Mouse (Mus musculus): Measurements from ENCODE around the gene Cntd1. TPM values are rescaled to one million over a fixed set of nuclear protein-coding genes. Genes with fewer than 3 reads are reported as not detected.

Gene Cntd1
- total and polyA plus RNA-seq, 2 experiments from 2014 or later, result 0.10 to 0.61 TPM

- Histone ChIP-seq H3K4me2 (ENCODE audit: low read depth) (no peak overlapping the region), H3K4me1 (ENCODE audit: insufficient read depth) (no peaks in the 10 kb centered on the region), H3K4me3 (ENCODE audit: low read depth, low read length) (no peak overlapping the region), H3K36me3 (ENCODE audit: insufficient read depth) (no peaks in the 10 kb centered on the region), H3K9ac (no peak overlapping the region), H3K9me3 (ENCODE audit: low read length) (no peaks in the 10 kb centered on the region), H3K27me3 (ENCODE audit: insufficient read depth, low read length) (no peaks in the 10 kb centered on the region), H3K27ac (ENCODE audit: low read depth, low read length) (no peak overlapping the region)
- 81% methylated on average over 3 of the region's 3 CpGs for WGBS
- no peak for ATAC-seq
- no peak for TF ChIP-seq CTCF (IDR thresholded peaks at IDR 0.05; ENCODE audit: low read depth)
- no peak for DNase-seq
Measured at GRCm38 (mm10) chr11:101332537-101332936, 53.7 kb downstream of the Cntd1 start.

- H3K27me3 ChIP-seq (ENCODE audit: insufficient read depth, low read length), result no peaks in the 10 kb centered on the region
- no peak overlapping the region for H3K4me2 ChIP-seq (ENCODE audit: low read depth)
- ATAC-seq, result no peak
- H3K27ac ChIP-seq (ENCODE audit: low read depth, low read length), result no peak overlapping the region
- no peak for TF ChIP-seq CTCF (IDR thresholded peaks at IDR 0.05; ENCODE audit: low read depth)
- no peaks in the 10 kb centered on the region for H3K9me3 ChIP-seq (ENCODE audit: low read length)
- H3K4me1 ChIP-seq (ENCODE audit: insufficient read depth), result no peaks in the 10 kb centered on the region
- H3K36me3 ChIP-seq (ENCODE audit: insufficient read depth), result no peaks in the 10 kb centered on the region
- no peak for DNase-seq
- 32% methylated on average over 10 of the region's 10 CpGs for WGBS
- no peak overlapping the region for H3K4me3 ChIP-seq (ENCODE audit: low read depth, low read length)
- H3K9ac ChIP-seq, result no peak overlapping the region
Measured at GRCm38 (mm10) chr11:101334023-101334422, 55.2 kb downstream of the Cntd1 start.

DNA sequence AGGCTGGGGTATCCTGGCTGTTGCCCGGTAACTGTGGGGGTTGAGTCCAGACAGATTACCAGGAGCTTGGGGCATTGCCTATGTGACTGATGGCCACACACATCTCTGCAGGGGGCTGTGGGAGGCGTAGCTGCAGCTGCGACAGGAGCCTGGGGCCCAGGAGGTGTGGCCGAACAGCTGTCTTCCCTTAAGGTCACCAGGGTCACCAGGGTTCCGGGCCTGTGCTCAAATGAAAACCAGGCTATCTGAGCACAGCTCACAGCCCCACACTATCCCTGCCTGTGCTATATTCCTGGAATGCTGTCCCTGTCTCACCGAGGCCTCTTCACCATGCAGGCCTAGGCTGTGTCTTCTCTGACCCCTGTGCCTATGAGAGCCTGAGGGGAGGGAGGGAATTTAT lies 55.7 kb downstream of the Cntd1 start:
- Histone ChIP-seq H3K4me1 (ENCODE audit: insufficient read depth) (no peaks in the 10 kb centered on the region), H3K36me3 (ENCODE audit: insufficient read depth) (no peaks in the 10 kb centered on the region), H3K27ac (ENCODE audit: low read depth, low read length) (no peak overlapping the region), H3K4me3 (ENCODE audit: low read depth, low read length) (no peak overlapping the region), H3K27me3 (ENCODE audit: insufficient read depth, low read length) (no peaks in the 10 kb centered on the region), H3K9me3 (ENCODE audit: low read length) (no peaks in the 10 kb centered on the region), H3K9ac (no peak overlapping the region), H3K4me2 (ENCODE audit: low read depth) (no peak overlapping the region)
- 10% methylated on average over 6 of the region's 6 CpGs for WGBS
- DNase-seq, result no peak
- no peak for ATAC-seq
- no peak for TF ChIP-seq CTCF (IDR thresholded peaks at IDR 0.05; ENCODE audit: low read depth)

DNA sequence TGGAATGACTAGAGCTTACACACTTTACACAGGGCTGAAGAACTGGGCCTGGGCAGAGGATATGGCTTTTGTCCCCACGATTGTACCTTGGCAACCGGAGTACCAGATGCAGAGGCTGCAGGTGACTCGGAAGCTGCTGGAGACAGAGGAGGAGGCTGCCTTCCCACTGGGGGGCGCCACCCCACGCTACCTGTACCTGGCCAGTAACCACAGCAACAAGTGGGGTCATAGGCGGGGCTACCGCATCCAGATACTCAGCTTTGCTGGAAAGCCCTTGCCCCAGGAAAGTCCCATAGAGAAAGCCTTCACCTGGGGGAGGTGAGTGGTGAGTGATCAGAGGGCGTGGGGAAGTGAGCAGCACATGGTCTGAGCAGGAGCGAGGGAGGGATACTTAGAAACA lies 56.9 kb downstream of the Cntd1 start:
- TF ChIP-seq CTCF (IDR thresholded peaks at IDR 0.05; ENCODE audit: low read depth), result no peak
- 86% methylated on average over 9 of the region's 9 CpGs for WGBS
- no peaks in the 10 kb centered on the region for H3K36me3 ChIP-seq (ENCODE audit: insufficient read depth)
- ATAC-seq (no peak), DNase-seq (no peak)
- H3K27me3 ChIP-seq (ENCODE audit: insufficient read depth, low read length), result no peaks in the 10 kb centered on the region
- no peak overlapping the region for H3K27ac ChIP-seq (ENCODE audit: low read depth, low read length)
- no peak overlapping the region for H3K9ac ChIP-seq
- no peaks in the 10 kb centered on the region for H3K9me3 ChIP-seq (ENCODE audit: low read length)
- H3K4me3 ChIP-seq (ENCODE audit: low read depth, low read length), result no peak overlapping the region
- H3K4me2 ChIP-seq (ENCODE audit: low read depth), result no peak overlapping the region
- no peaks in the 10 kb centered on the region for H3K4me1 ChIP-seq (ENCODE audit: insufficient read depth)

- H3K4me2 ChIP-seq (ENCODE audit: low read depth), result peak overlapping the region; percentile 58
- TF ChIP-seq CTCF (IDR thresholded peaks at IDR 0.05; ENCODE audit: low read depth), result no peak
- H3K9me3 ChIP-seq (ENCODE audit: low read length), result no peaks in the 10 kb centered on the region
- H3K27ac ChIP-seq (ENCODE audit: low read depth, low read length), result peak overlapping the region; percentile 60
- peak overlapping the region; percentile 43; the same call in 1 of the 2 replicates for H3K9ac ChIP-seq
- no peaks in the 10 kb centered on the region for H3K4me1 ChIP-seq (ENCODE audit: insufficient read depth)
- WGBS, result 1% methylated on average over 9 of the region's 9 CpGs
- H3K27me3 ChIP-seq (ENCODE audit: insufficient read depth, low read length), result no peaks in the 10 kb centered on the region
- peak; percentile 95 for ATAC-seq
- peak; percentile 69 for DNase-seq
- H3K36me3 ChIP-seq (ENCODE audit: insufficient read depth), result no peaks in the 10 kb centered on the region
- H3K4me3 ChIP-seq (ENCODE audit: low read depth, low read length), result peak overlapping the region; percentile 40
Measured at GRCm38 (mm10) chr11:101338123-101338760, 59.4 kb downstream of the Cntd1 start.

Other genes with a start within 250 kb of the Cntd1 start
- 11.3 and 14.9 TPM in 2 replicates for gene Naglu, start 209.0 kb upstream of the Cntd1 start, total RNA-seq (2014; rRNA removed)
- gene Naglu, start 209.0 kb upstream of the Cntd1 start, polyA plus RNA-seq (2015; fragmentation: Nextera tagmentation; extraction: Ambion mirVana), result 11.6 and 12.6 TPM in 2 replicates
- 0.23 and 0.71 TPM in 2 replicates for gene Hsd17b1, start 200.6 kb upstream of the Cntd1 start, total RNA-seq (2014; rRNA removed)
- not detected in 2 replicates for gene Hsd17b1, start 200.6 kb upstream of the Cntd1 start, polyA plus RNA-seq (2015; fragmentation: Nextera tagmentation; extraction: Ambion mirVana)
- gene Coasy, start 196.4 kb upstream of the Cntd1 start, total RNA-seq (2014; rRNA removed), result 39.3 and 40.7 TPM in 2 replicates
- 39.8 and 40.2 TPM in 2 replicates for gene Coasy, start 196.4 kb upstream of the Cntd1 start, polyA plus RNA-seq (2015; fragmentation: Nextera tagmentation; extraction: Ambion mirVana)
- gene Mlx, start 191.7 kb upstream of the Cntd1 start, total RNA-seq (2014; rRNA removed), result 68.0 and 76.5 TPM in 2 replicates
- 78.0 and 82.4 TPM in 2 replicates for gene Mlx, start 191.7 kb upstream of the Cntd1 start, polyA plus RNA-seq (2015; fragmentation: Nextera tagmentation; extraction: Ambion mirVana)
- gene Psmc3ip, start 183.6 kb upstream of the Cntd1 start, total RNA-seq (2014; rRNA removed), result 9.5 and 13.8 TPM in 2 replicates
- gene Psmc3ip, start 183.6 kb upstream of the Cntd1 start, polyA plus RNA-seq (2015; fragmentation: Nextera tagmentation; extraction: Ambion mirVana), result 19.2 and 25.7 TPM in 2 replicates
- 53.3 and 59.0 TPM in 2 replicates for gene Retreg3, start 159.1 kb upstream of the Cntd1 start, total RNA-seq (2014; rRNA removed)
- gene Retreg3, start 159.1 kb upstream of the Cntd1 start, polyA plus RNA-seq (2015; fragmentation: Nextera tagmentation; extraction: Ambion mirVana), result 21.0 and 23.2 TPM in 2 replicates
- gene Tubg1, start 159.1 kb upstream of the Cntd1 start, total RNA-seq (2014; rRNA removed), result 35.6 and 43.1 TPM in 2 replicates
- gene Tubg1, start 159.1 kb upstream of the Cntd1 start, polyA plus RNA-seq (2015; fragmentation: Nextera tagmentation; extraction: Ambion mirVana), result 64.8 and 66.6 TPM in 2 replicates
- gene Tubg2, start 123.1 kb upstream of the Cntd1 start, total RNA-seq (2014; rRNA removed), result 23.2 and 28.6 TPM in 2 replicates
- gene Tubg2, start 123.1 kb upstream of the Cntd1 start, polyA plus RNA-seq (2015; fragmentation: Nextera tagmentation; extraction: Ambion mirVana), result 59.9 and 69.7 TPM in 2 replicates
- gene Cntnap1, start 108.5 kb upstream of the Cntd1 start, total RNA-seq (2014; rRNA removed), result 3.0 and 3.5 TPM in 2 replicates
- gene Cntnap1, start 108.5 kb upstream of the Cntd1 start, polyA plus RNA-seq (2015; fragmentation: Nextera tagmentation; extraction: Ambion mirVana), result 0.35 and 1.1 TPM in 2 replicates
- gene Plekhh3, start 107.7 kb upstream of the Cntd1 start, total RNA-seq (2014; rRNA removed), result 9.2 and 10.2 TPM in 2 replicates
- 4.9 and 5.3 TPM in 2 replicates for gene Plekhh3, start 107.7 kb upstream of the Cntd1 start, polyA plus RNA-seq (2015; fragmentation: Nextera tagmentation; extraction: Ambion mirVana)
- gene Ccr10, start 103.6 kb upstream of the Cntd1 start, total RNA-seq (2014; rRNA removed), result 0.23 and 0.52 TPM in 2 replicates
- gene Ccr10, start 103.6 kb upstream of the Cntd1 start, polyA plus RNA-seq (2015; fragmentation: Nextera tagmentation; extraction: Ambion mirVana), result 0.15 and 0.24 TPM in 2 replicates
- 25.6 and 27.7 TPM in 2 replicates for gene Ezh1, start 52.5 kb upstream of the Cntd1 start, total RNA-seq (2014; rRNA removed)
- 18.8 and 22.5 TPM in 2 replicates for gene Ezh1, start 52.5 kb upstream of the Cntd1 start, polyA plus RNA-seq (2015; fragmentation: Nextera tagmentation; extraction: Ambion mirVana)
- gene Ramp2, start 33.0 kb upstream of the Cntd1 start, total RNA-seq (2014; rRNA removed), result 42.9 and 46.0 TPM in 2 replicates
- gene Ramp2, start 33.0 kb upstream of the Cntd1 start, polyA plus RNA-seq (2015; fragmentation: Nextera tagmentation; extraction: Ambion mirVana), result 93.4 and 102 TPM in 2 replicates
- 71.7 and 75.8 TPM in 2 replicates for gene Vps25, start 25.3 kb upstream of the Cntd1 start, total RNA-seq (2014; rRNA removed)
- gene Vps25, start 25.3 kb upstream of the Cntd1 start, polyA plus RNA-seq (2015; fragmentation: Nextera tagmentation; extraction: Ambion mirVana), result 135 and 138 TPM in 2 replicates
- 3.2 and 5.4 TPM in 2 replicates for gene Wnk4, start 18.4 kb upstream of the Cntd1 start, total RNA-seq (2014; rRNA removed)
- gene Wnk4, start 18.4 kb upstream of the Cntd1 start, polyA plus RNA-seq (2015; fragmentation: Nextera tagmentation; extraction: Ambion mirVana), result 7.8 and 9.1 TPM in 2 replicates
- 110 and 140 TPM in 2 replicates for gene Coa3, start 102 bp downstream of the Cntd1 start, total RNA-seq (2014; rRNA removed)
- 208 and 233 TPM in 2 replicates for gene Coa3, start 102 bp downstream of the Cntd1 start, polyA plus RNA-seq (2015; fragmentation: Nextera tagmentation; extraction: Ambion mirVana)
- gene Becn1, start 23.3 kb downstream of the Cntd1 start, total RNA-seq (2014; rRNA removed), result 107 and 177 TPM in 2 replicates
- 133 and 145 TPM in 2 replicates for gene Becn1, start 23.3 kb downstream of the Cntd1 start, polyA plus RNA-seq (2015; fragmentation: Nextera tagmentation; extraction: Ambion mirVana)
- 70.7 and 80.9 TPM in 2 replicates for gene Psme3, start 37.2 kb downstream of the Cntd1 start, total RNA-seq (2014; rRNA removed)
- 78.2 and 88.0 TPM in 2 replicates for gene Psme3, start 37.2 kb downstream of the Cntd1 start, polyA plus RNA-seq (2015; fragmentation: Nextera tagmentation; extraction: Ambion mirVana)
- gene Aoc2, start 46.1 kb downstream of the Cntd1 start, total RNA-seq (2014; rRNA removed), result 2.7 and 4.4 TPM in 2 replicates
- gene Aoc2, start 46.1 kb downstream of the Cntd1 start, polyA plus RNA-seq (2015; fragmentation: Nextera tagmentation; extraction: Ambion mirVana), result 0.42 and 0.87 TPM in 2 replicates
- gene Aoc3, start 51.6 kb downstream of the Cntd1 start, total RNA-seq (2014; rRNA removed), result 0.31 and 0.43 TPM in 2 replicates
- gene Aoc3, start 51.6 kb downstream of the Cntd1 start, polyA plus RNA-seq (2015; fragmentation: Nextera tagmentation; extraction: Ambion mirVana), result 0.05 and 0.08 TPM in 2 replicates
- not detected in 2 replicates for gene G6pc, start 88.5 kb downstream of the Cntd1 start, total RNA-seq (2014; rRNA removed)
- not detected in 2 replicates for gene G6pc, start 88.5 kb downstream of the Cntd1 start, polyA plus RNA-seq (2015; fragmentation: Nextera tagmentation; extraction: Ambion mirVana)
- gene Aarsd1, start 138.6 kb downstream of the Cntd1 start, total RNA-seq (2014; rRNA removed), result 87.8 and 89.8 TPM in 2 replicates
- 90.9 and 101 TPM in 2 replicates for gene Aarsd1, start 138.6 kb downstream of the Cntd1 start, polyA plus RNA-seq (2015; fragmentation: Nextera tagmentation; extraction: Ambion mirVana)
- 1.0 and 5.7 TPM in 2 replicates for gene Gm27029, start 145.8 kb downstream of the Cntd1 start, total RNA-seq (2014; rRNA removed)
- 5.1 and 6.2 TPM in 2 replicates for gene Gm27029, start 145.8 kb downstream of the Cntd1 start, polyA plus RNA-seq (2015; fragmentation: Nextera tagmentation; extraction: Ambion mirVana)
- 10.9 and 12.6 TPM in 2 replicates for gene Rundc1, start 146.1 kb downstream of the Cntd1 start, total RNA-seq (2014; rRNA removed)
- gene Rundc1, start 146.1 kb downstream of the Cntd1 start, polyA plus RNA-seq (2015; fragmentation: Nextera tagmentation; extraction: Ambion mirVana), result 18.9 and 24.4 TPM in 2 replicates
- gene Ptges3l, start 146.3 kb downstream of the Cntd1 start, total RNA-seq (2014; rRNA removed), result 0.62 and 1.8 TPM in 2 replicates
- 1.2 and 2.4 TPM in 2 replicates for gene Ptges3l, start 146.3 kb downstream of the Cntd1 start, polyA plus RNA-seq (2015; fragmentation: Nextera tagmentation; extraction: Ambion mirVana)
- gene Rpl27, start 163.3 kb downstream of the Cntd1 start, total RNA-seq (2014; rRNA removed), result 785 and 1,503 TPM in 2 replicates
- gene Rpl27, start 163.3 kb downstream of the Cntd1 start, polyA plus RNA-seq (2015; fragmentation: Nextera tagmentation; extraction: Ambion mirVana), result 274 and 348 TPM in 2 replicates
- 3.2 and 5.2 TPM in 2 replicates for gene Ifi35, start 169.4 kb downstream of the Cntd1 start, total RNA-seq (2014; rRNA removed)
- 3.8 and 5.1 TPM in 2 replicates for gene Ifi35, start 169.4 kb downstream of the Cntd1 start, polyA plus RNA-seq (2015; fragmentation: Nextera tagmentation; extraction: Ambion mirVana)
- 61.9 and 71.4 TPM in 2 replicates for gene Rnd2, start 186.0 kb downstream of the Cntd1 start, total RNA-seq (2014; rRNA removed)
- 88.1 and 96.6 TPM in 2 replicates for gene Rnd2, start 186.0 kb downstream of the Cntd1 start, polyA plus RNA-seq (2015; fragmentation: Nextera tagmentation; extraction: Ambion mirVana)
- gene Vat1, start 187.2 kb downstream of the Cntd1 start, total RNA-seq (2014; rRNA removed), result 131 and 174 TPM in 2 replicates
- gene Vat1, start 187.2 kb downstream of the Cntd1 start, polyA plus RNA-seq (2015; fragmentation: Nextera tagmentation; extraction: Ambion mirVana), result 73.3 and 92.7 TPM in 2 replicates